Mouse (Mus musculus) stomach, postnatal 0 days (tissue): ENCODE measurements at regions not wholly inside any gene's neighbourhood (a gene's known extent, or its start where the extent isn't known, plus 50 kb on each side); places are given as distances from the start of the nearest gene placed in this dataset.

ENCODE experiments used
- ATAC-seq: fragments of 200-750 bp; cut with Nextera tagmentation; 2 replicates; pipeline ENCODE4 v1.8.0; 2017; ENCODE audit not compliant: low FRiP score, low TSS enrichment
- DNase-seq: peaks from one replicate; pipeline ENCODE4 v3.0.0-alpha.2; 2016; ENCODE audit warnings: low spot score
- H3K27ac ChIP-seq: fragments of 300-500 bp; sonication (generic); replicated peaks from 2 replicates; pipeline ENCODE4 v1.5.1; 2014; ENCODE audit warnings: mild to moderate bottlenecking, control low read depth
- H3K27me3 ChIP-seq: fragments of 300-500 bp; sonication (generic); 2 replicates; pipeline ENCODE4 v1.6.1; 2014; ENCODE audit warnings: low read length; ENCODE audit not compliant: control insufficient read depth, insufficient read depth
- H3K36me3 ChIP-seq: fragments of 300-500 bp; sonication (generic); 2 replicates; pipeline ENCODE4 v1.6.1; 2014; ENCODE audit warnings: low read length, mixed read lengths; ENCODE audit not compliant: control insufficient read depth, insufficient read depth
- H3K4me1 ChIP-seq: fragments of 300-500 bp; sonication (generic); replicated peaks from 2 replicates; pipeline ENCODE4 v1.6.1; 2014; ENCODE audit warnings: antibody characterized with exemption; ENCODE audit not compliant: control insufficient read depth, insufficient read depth
- H3K4me2 ChIP-seq: fragments of 300-500 bp; sonication (generic); replicated peaks from 2 replicates; pipeline ENCODE4 v1.6.1; 2014; ENCODE audit warnings: low read depth, mild to moderate bottlenecking, control low read depth, moderate library complexity
- H3K4me3 ChIP-seq: fragments of 300-500 bp; sonication (generic); 2 replicates; pipeline ENCODE4 v1.5.1; 2014; ENCODE audit warnings: low read depth, low read length, control low read depth
- H3K9ac ChIP-seq: fragments of 300-500 bp; sonication (generic); 2 replicates; pipeline ENCODE4 v1.6.1; 2014; ENCODE audit warnings: mild to moderate bottlenecking, low read length, control low read depth, mixed read lengths
- H3K9me3 ChIP-seq: fragments of 300-500 bp; sonication (generic); 2 replicates; pipeline ENCODE4 v1.6.1; 2016; ENCODE audit warnings: low read length; ENCODE audit not compliant: control insufficient read depth
- CTCF ChIP-seq: IDR thresholded peaks from 2 replicates; pipeline ENCODE4 v1.5.1; 2016; ENCODE audit warnings: antibody characterized with exemption, low read depth, mild to moderate bottlenecking, moderate library complexity
- EP300 ChIP-seq: optimal IDR thresholded peaks from 2 replicates; pipeline ENCODE3; 2016; ENCODE audit warnings: antibody characterized with exemption
- WGBS: fragments of 180-500 bp; shearing (Covaris S2); extraction: QIAGEN DNeasy Blood & Tissue Kit; methylation state at CpG from one replicate; pipeline ENCODE4 v1.1.7; 2014; 5-methylcytosine and 5-hydroxymethylcytosine counted together

DNA sequence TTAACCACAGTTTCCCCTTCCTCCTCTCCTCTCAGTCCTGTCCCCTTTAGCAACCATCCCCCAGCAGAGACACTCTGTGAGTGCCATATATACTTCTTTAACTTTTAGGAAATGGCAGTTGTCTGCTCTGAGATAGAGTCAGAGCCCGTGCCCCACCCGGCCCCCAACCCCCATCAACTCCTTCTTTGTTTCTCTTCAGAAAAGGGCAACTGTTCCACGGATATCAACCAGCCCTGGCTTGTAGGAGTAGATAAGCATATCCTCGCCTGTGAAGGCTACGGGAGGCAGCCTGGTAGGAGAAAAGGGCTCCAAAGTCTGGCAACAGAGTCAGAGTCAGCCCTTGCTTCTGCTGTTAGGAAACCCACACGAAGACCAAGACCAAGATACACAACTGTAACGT lies 574.1 kb upstream of the Sall1 start:
- Histone ChIP-seq H3K4me1 (no peaks in the 10 kb centered on the region), H3K4me2 (no peak overlapping the region), H3K9me3 (no peaks in the 10 kb centered on the region), H3K27ac (no peak overlapping the region), H3K9ac (no peak overlapping the region), H3K36me3 (no peaks in the 10 kb centered on the region), H3K27me3 (no peaks in the 10 kb centered on the region), H3K4me3 (no peak overlapping the region)
- no peak for ATAC-seq
- WGBS, result 71% methylated on average over 7 of the region's 7 CpGs
- TF ChIP-seq EP300 (no peak), CTCF (no peak)
- DNase-seq, result no peak

DNA sequence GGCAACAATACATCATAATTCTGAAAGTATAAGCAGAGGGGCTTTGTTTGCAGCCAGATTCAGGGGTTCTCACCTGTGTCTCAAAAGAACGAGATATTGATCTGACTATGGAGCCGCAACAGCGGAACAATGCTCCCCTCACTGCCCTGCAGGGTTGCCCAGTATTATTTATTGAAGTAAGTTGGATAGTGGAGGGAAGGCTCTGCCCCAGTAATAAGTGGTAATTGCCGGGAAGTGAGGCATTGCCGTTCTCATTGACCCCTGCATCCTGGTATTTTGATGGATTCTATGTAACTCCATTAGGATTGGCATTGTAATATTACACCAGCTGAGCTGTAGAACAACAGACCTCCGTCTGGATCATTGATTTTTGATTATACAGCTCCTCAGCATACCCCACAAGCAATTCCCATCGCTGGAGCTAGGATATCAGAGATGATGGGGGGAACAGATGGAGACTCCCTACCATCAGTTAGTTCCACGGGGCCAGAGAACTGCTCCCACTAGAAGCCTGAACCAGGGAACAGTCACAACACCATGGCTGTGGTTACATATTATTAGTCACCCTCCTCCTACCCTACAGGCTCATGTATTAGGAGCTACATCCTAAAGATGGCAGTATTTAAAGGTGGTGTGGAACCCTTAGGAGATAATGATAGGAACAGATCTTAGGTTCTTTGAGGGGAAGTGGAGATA lies 572.0 kb upstream of the Sall1 start:
- no peak for ATAC-seq
- no peaks in the 10 kb centered on the region for H3K36me3 ChIP-seq
- no peak for TF ChIP-seq CTCF
- no peak for TF ChIP-seq EP300
- no peaks in the 10 kb centered on the region for H3K9me3 ChIP-seq
- 69% methylated on average over 8 of the region's 8 CpGs for WGBS
- no peak overlapping the region for H3K27ac ChIP-seq
- no peak for DNase-seq
- H3K4me3 ChIP-seq, result no peak overlapping the region
- H3K4me1 ChIP-seq, result no peaks in the 10 kb centered on the region
- no peaks in the 10 kb centered on the region for H3K27me3 ChIP-seq
- H3K9ac ChIP-seq, result no peak overlapping the region
- H3K4me2 ChIP-seq, result no peak overlapping the region

DNA sequence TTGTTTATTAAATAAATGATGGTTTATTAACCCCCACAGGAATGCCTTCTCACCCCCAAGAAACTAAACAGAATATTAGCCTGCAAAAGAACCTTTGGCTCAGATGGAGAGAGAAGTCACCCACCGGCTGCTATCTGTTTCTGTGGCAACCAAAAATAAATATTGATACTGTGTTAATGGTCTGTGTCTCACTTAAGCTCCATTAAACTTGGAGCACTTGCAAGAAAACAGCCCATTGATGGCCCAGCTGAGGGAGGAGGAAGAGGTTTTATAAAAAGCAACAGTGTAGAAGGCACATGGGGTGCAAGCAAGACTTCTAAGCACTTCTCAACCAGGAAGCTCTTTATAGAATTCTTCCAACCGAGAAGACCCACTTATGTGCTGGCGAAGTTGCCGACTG lies 565.1 kb upstream of the Sall1 start:
- no peak overlapping the region for H3K27ac ChIP-seq
- H3K9ac ChIP-seq, result no peak overlapping the region
- H3K27me3 ChIP-seq, result no peaks in the 10 kb centered on the region
- H3K4me3 ChIP-seq, result no peak overlapping the region
- H3K36me3 ChIP-seq, result no peaks in the 10 kb centered on the region
- H3K4me2 ChIP-seq, result no peak overlapping the region
- WGBS, result 20% methylated on average over 4 of the region's 4 CpGs
- TF ChIP-seq EP300 (no peak), CTCF (no peak)
- ATAC-seq, result no peak
- H3K9me3 ChIP-seq, result peaks cover 3% of the 10 kb centered on the region; the same call in 1 of the 2 replicates
- H3K4me1 ChIP-seq, result no peaks in the 10 kb centered on the region
- no peak for DNase-seq

DNA sequence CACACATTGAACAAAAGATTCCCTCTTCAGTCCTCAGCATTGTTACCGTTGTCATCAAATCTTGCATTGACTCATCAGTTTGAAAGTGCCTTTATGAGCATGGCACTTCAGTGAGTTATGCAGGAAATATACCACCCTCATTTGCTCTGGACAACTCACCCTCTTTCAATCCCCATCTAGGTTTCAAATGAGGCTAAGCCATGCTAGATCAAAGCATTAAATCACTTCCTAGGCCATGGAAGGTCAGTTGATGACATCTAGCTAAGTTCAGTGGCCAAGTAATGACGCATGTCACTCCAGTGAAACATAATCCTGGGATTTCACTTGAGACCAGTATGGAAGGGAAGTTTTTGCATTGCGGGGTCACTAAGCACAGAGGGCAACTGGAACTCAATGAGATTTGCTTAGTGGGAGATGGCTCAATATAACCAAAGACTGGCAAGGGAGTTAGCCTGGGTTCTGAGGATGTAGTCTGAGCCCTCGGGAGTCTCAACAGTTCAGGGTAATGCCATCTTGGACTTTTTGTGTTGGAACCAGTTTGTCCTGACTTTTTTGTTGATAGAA lies 562.0 kb upstream of the Sall1 start:
- 94% methylated on average over 4 of the region's 4 CpGs for WGBS
- H3K4me2 ChIP-seq, result no peak overlapping the region
- TF ChIP-seq CTCF (no peak), EP300 (no peak)
- no peak for ATAC-seq
- H3K4me3 ChIP-seq, result no peak overlapping the region
- H3K27me3 ChIP-seq, result no peaks in the 10 kb centered on the region
- no peak overlapping the region for H3K9ac ChIP-seq
- H3K4me1 ChIP-seq, result no peaks in the 10 kb centered on the region
- H3K36me3 ChIP-seq, result no peaks in the 10 kb centered on the region
- peaks cover 3% of the 10 kb centered on the region; the same call in 1 of the 2 replicates for H3K9me3 ChIP-seq
- no peak overlapping the region for H3K27ac ChIP-seq
- DNase-seq, result no peak

DNA sequence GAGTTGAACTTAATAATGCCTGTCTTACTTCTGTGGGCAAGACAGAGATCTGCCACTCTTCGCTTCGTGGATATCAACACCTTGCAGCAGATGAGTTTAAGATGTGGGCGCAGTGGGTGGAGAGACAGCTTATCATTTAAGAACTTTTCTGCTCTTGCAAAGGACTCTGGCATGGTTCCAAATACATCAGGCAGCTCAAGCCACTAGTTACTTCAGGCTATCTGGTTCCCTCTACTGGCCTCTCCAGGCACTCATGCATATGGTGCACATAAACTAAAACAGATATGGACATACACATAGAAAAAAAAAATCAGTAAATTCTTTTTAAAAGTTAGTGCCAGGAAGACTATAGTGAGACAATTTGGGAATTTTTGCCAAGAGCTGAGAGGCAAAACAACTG lies 560.5 kb upstream of the Sall1 start:
- TF ChIP-seq EP300 (no peak), CTCF (peak; percentile 34)
- Histone ChIP-seq H3K4me3 (no peak overlapping the region), H3K4me1 (no peaks in the 10 kb centered on the region), H3K27ac (no peak overlapping the region), H3K9ac (no peak overlapping the region), H3K9me3 (peaks cover 3% of the 10 kb centered on the region; the same call in 1 of the 2 replicates), H3K36me3 (no peaks in the 10 kb centered on the region), H3K27me3 (no peaks in the 10 kb centered on the region), H3K4me2 (no peak overlapping the region)
- 96% methylated on average over 3 of the region's 3 CpGs for WGBS
- DNase-seq, result no peak
- ATAC-seq, result no peak

DNA sequence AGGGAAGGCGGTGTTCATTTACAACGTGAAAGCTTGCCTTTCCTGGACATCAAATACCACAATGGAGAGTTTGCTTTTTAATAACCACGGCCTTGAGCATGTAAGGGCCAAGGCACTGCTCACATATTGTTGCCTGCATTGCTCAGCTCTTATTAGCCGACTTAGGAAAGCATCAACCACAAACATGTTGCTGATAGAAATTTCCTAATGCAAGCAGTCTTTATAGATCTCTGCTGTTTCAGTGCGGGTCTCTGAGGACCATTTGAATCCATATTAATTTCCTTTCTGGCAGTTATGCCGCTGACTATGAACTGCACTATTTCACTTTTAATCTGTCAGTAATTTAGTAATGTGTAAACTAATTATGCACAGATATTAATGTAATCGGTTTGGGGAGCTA lies 552.4 kb upstream of the Sall1 start:
- TF ChIP-seq CTCF, result no peak
- TF ChIP-seq EP300, result no peak
- no peaks in the 10 kb centered on the region for H3K4me1 ChIP-seq
- H3K27ac ChIP-seq, result no peak overlapping the region
- no peak overlapping the region for H3K4me3 ChIP-seq
- no peaks in the 10 kb centered on the region for H3K36me3 ChIP-seq
- ATAC-seq (no peak), DNase-seq (no peak)
- no peak overlapping the region for H3K9ac ChIP-seq
- H3K4me2 ChIP-seq, result no peak overlapping the region
- no peaks in the 10 kb centered on the region for H3K9me3 ChIP-seq
- H3K27me3 ChIP-seq, result no peaks in the 10 kb centered on the region
- 67% methylated on average over 7 of the region's 7 CpGs for WGBS
